Mouse (Mus musculus) colon, adult 2 months (tissue): ENCODE measurements around the gene Pcp2. TPM values are rescaled to one million over a fixed set of nuclear protein-coding genes. Genes with fewer than 3 reads are reported as not detected.

Experiments
- polyA plus RNA-seq: library from polyadenylated mRNA; depleted of rRNA; stranded (reverse); fragments of >200 nt; gene quantifications from 2 replicates; pipeline ENCODE4 v1.2.3, GENCODE M21; 2012; rRNA removed

Pcp2 gene
- polyA plus RNA-seq = not detected in 2 replicates

DNA sequence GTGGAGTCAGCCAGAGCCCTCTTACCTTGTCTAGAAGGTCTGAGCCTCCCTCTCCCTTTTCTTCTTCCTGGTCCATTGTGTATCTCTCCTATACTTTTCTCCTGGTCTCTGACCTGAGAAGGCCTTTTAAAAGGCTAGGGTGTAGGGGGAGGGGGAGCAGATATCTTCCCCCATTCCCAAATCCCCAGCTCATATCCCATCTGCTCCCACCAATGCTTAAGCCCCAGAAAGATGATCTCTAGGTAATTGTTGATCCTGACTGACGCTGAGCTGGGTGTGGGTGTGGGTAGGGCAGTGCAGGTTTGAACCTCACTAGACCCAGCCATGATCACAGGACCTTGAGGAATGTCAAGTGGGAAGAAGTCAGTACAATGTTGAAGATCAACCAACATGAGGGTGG lies at the start of gene Pcp2:
TSS of gene Pcp2 (minus strand) at position 101 of the 400 bp plus-strand sequence.

DNA sequence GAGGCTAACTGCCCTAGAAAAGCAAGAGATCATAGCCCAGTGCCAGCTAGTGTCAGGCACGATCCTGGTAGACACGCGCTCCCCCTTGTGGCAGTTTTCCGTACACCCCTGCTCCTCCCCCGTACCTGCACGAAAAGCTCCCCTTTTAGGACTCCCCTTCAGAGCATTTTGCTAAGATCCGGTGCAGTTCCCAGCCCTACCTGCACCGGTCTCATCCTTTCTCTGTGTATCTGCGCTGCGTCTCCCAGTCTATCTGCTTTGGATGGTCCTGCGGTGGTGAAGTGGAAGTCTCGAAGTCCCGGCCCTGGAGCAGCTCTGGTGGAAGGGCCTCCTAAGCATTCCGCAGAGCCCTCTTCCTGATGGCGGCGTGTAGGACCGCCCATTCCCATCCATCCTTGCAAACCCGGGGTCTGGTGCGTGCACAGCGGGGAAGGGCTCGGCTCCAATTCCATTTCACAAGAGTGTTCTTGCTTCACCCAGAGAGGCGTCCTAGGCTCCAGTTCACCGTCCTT lies 46.7 kb upstream of the Pcp2 start, which contains the start of gene Fcor:
TSS of gene Fcor (minus strand) at position 383 of the 512 bp plus-strand sequence.

DNA sequence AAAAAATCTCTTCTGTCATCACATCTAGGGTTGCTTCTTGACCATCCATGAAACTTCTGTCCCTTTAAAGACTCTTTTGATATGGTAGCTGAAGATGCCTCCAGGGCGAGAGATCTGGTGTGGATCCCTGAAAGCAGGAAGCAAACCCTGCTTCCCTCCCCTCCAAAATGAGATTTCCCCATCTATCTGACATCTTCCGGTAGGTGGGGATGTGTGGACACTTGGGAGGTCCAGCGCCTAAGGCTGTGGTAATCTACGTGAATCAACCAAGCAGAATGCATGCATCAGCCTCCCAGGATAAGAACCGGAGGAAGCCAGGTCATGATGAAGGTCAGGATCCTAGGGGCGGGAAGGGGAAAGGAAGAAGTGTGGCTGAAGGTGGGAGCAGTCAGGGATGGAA lies 40.2 kb upstream of the Pcp2 start, which contains the start of gene Mcemp1:
TSS of gene Mcemp1 (plus strand) at position 248 of the 400 bp plus-strand sequence.

DNA sequence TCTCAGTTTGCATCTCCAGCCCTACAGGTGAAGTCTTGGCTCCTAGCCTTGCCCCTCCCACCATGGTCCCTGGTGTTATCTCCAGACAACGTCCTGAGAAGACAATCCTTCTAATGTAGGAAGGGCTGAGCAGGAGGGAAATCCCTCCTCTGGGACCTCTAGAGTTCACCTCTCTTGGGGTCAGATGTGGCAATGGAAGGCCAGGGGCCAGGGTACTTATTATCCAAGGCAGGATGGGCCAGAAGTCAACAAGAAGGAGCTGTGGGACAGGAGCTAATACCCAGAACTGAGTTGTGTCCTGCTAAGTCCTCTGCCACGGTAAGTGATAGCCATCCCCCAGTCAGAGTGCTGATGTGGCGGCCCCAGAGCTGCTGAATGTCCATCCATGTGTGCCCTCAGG lies 30.2 kb upstream of the Pcp2 start, which contains the start of gene Retn:
TSS of gene Retn (plus strand) at position 245 of the 400 bp plus-strand sequence.

DNA sequence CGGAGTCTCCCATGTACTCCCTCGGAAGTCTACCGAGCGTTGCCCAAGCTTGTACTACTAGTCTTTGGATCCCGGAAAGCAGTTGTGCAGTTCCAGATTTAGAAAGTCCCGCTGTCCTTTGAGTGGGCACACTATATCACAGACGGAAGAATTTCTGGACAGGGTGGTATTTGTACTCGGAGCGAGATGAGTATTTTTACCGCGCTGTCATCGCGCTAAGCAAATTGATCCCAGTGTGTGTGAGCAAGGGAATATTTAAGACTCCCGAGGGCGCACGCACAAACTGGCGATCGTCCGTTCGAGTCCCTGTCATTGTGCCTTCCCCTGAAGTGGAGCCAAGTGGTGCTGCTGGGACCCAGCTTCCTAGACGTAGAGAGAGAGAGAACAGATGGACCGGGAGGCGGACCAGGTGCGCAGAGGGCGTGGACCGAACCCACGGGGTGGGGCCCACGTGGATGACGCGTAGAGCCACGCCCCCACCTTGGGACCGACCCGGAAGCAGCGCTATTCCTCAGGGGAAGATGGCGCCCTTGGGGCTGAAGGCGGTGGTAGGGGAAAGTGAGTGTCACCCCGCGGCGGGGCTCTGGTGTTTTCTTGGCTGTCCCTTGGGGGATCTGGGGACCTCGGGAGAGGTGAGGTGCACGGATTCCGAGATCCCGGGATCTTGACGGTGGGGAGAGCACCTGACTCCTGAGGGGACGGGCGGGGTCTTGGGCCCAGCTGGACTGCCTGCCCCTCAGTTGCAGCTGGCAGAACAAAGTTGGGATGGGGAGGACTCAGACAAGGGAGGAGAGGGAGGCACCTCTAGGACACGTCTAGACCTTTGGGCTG lies 5.5 kb upstream of the Pcp2 start, which contains the start of gene Stxbp2:
TSS of gene Stxbp2 (plus strand) at position 309 of the 831 bp plus-strand sequence.

DNA sequence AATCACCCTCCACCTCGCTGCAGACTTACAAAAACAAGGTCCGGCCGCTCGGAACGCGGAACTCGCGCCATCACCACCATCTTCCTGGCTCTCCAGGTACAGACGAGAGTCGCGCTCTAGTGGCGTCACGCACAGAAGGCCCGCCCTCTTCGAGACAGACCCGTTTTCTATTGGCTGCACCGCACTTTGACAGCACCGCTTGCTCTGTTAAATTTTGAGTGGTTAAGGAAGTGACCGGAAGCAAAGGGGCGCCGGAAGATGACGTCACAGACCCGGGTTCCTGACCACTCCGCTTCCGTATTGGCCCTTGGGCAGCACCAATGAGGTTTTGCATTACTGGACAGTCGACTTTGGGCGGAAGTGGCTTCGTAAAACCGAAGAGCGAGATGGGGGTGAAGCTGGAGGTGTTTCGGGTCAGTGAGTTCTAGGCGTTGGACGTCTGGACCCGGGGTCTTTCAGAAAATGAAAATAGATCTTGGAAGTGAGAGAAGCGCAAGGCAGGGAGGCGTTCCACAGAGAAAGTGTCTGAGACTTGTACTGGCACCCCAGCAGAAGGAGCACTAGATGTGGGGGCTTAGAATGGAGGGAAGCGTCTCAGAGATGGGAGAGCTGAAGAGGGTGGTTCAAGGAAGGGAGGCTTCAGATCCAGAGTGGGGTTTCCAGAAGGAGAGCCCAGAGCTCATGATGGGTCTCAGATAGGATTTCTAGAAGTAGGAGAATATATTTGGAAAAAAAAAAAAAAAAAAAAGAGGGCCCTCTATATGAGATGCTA lies 4.0 kb downstream of the Pcp2 start, which contains the start of the genes Xab2 and Pet100:
TSS of gene Xab2 (minus strand) at position 118 of the 772 bp plus-strand sequence.
TSS of gene Pet100 (plus strand) at position 350 of the 772 bp plus-strand sequence.

DNA sequence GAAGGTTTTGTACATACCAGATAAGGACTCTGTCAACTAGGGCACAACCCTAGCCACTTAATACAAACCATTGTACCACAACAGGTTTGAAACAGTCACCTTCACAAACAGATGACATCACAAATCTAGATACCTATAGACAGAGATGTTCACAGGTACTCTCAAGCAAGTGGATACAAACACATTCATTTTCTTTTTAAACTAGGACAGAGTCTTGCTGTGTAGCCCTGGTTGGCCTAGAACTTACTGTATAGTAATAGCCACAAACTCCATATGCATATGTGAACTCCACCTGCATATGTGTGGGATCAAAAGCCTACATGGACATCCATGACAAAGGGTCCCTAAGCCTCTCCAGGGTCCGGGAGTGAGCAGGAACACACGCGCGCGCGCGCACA lies 38.4 kb downstream of the Pcp2 start, which contains the start of gene Camsap3:
TSS of gene Camsap3 (plus strand) at position 301 of the 398 bp plus-strand sequence.

Other genes with a start within 250 kb of the Pcp2 start
- 61.7 and 63.8 TPM in 2 replicates for gene Arhgef18, start 232.5 kb downstream of the Pcp2 start, polyA plus RNA-seq
- gene Pex11g, start 157.9 kb downstream of the Pcp2 start, polyA plus RNA-seq = 14.6 and 17.2 TPM in 2 replicates
- gene Tex45, start 154.7 kb downstream of the Pcp2 start, polyA plus RNA-seq = 0.19 TPM in 1 of 2 replicates, not detected in the other
- gene Zfp358, start 132.4 kb downstream of the Pcp2 start, polyA plus RNA-seq = 47.9 and 52.0 TPM in 2 replicates
- 326 and 619 TPM in 2 replicates for gene Mcoln1, start 125.1 kb downstream of the Pcp2 start, polyA plus RNA-seq
- gene Pnpla6, start 110.2 kb downstream of the Pcp2 start, polyA plus RNA-seq = 73.1 and 77.5 TPM in 2 replicates
- 0.12 and 4.0 TPM in 2 replicates for gene C330021F23Rik, start 57.6 kb downstream of the Pcp2 start, polyA plus RNA-seq
- gene Camsap3, start 38.3 kb downstream of the Pcp2 start, polyA plus RNA-seq = 93.5 and 97.2 TPM in 2 replicates
- gene Xab2, start 4.2 kb downstream of the Pcp2 start, polyA plus RNA-seq = 48.7 and 54.3 TPM in 2 replicates
- gene Pet100, start 4.0 kb downstream of the Pcp2 start, polyA plus RNA-seq = 3.6 and 4.7 TPM in 2 replicates
- gene Stxbp2, start 5.4 kb upstream of the Pcp2 start, polyA plus RNA-seq = 222 and 231 TPM in 2 replicates
- 3.7 and 5.5 TPM in 2 replicates for gene Retn, start 30.2 kb upstream of the Pcp2 start, polyA plus RNA-seq
- 0.33 and 0.41 TPM in 2 replicates for gene Mcemp1, start 40.2 kb upstream of the Pcp2 start, polyA plus RNA-seq
- 0.50 and 4.1 TPM in 2 replicates for gene Fcor, start 46.8 kb upstream of the Pcp2 start, polyA plus RNA-seq
- gene Trappc5, start 50.8 kb upstream of the Pcp2 start, polyA plus RNA-seq = 25.1 and 37.8 TPM in 2 replicates
- gene Fcer2a, start 68.6 kb upstream of the Pcp2 start, polyA plus RNA-seq = 1.3 and 1.8 TPM in 2 replicates
- gene Clec4g, start 95.1 kb upstream of the Pcp2 start, polyA plus RNA-seq = not detected in 2 replicates
- 0.93 TPM in 1 of 2 replicates, not detected in the other for gene Cd209a, start 123.4 kb upstream of the Pcp2 start, polyA plus RNA-seq
- not detected in 2 replicates for gene Cd209e, start 228.8 kb upstream of the Pcp2 start, polyA plus RNA-seq